20 mouse cellular contexts compared by ENCODE assay signal in the genomic region with DNA sequence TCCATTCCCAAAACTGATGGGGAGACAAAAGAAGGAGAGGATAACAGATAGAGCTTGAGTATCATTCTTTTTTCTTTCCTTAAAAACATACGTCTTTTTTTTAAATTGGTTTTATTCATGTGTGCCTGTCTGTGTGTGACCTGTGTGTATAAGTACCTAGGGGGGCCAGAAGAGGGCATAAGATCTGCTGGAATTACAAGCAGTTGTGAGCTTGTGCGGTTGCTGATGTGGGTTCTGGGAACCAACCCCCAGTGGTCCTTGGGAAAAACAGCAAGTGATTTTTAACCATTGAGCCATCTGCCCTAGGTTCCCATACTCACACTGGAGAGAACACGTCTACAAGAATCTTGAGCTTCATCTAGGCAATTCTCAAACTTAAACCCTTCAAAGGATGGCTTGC. TPM values are rescaled to one million over a fixed set of nuclear protein-coding genes. Genes with fewer than 3 reads are reported as not detected.
DNase-seq lines count a peak whose midpoint lies in the region; ATAC-seq and TF ChIP-seq lines count a peak whose summit lies in the region.
"Had no signal": no experiment of that assay in that cellular context is flagged by ENCODE, and none has a peak within 500 bp of the region (broad histone marks: within the 10 kb centered on the region; RNA-seq: fewer than 3 reads in every experiment).

No protein-coding gene starts in this region.

- peak overlapping the region; percentile 23; the same call in 1 of the 2 replicates for H3K27ac ChIP-seq in hindbrain, embryonic 13.5 days
- H3K27ac ChIP-seq in hindbrain, embryonic 16.5 days (ENCODE audit: low read depth, low read length): no peak overlapping the region
- no peak overlapping the region for H3K27ac ChIP-seq in lung, postnatal 0 days (ENCODE audit: low read length)
- H3K27ac ChIP-seq in MEL (ENCODE audit: control insufficient read depth, low read depth, low read length): no peak overlapping the region
- H3K27ac ChIP-seq: macrophage; neural tube, embryonic 12.5 days had no signal

- WGBS in hindbrain, embryonic 13.5 days: 67% methylated on average over 3 of the region's 3 CpGs
- WGBS in hindbrain, embryonic 16.5 days: 70% methylated on average over 3 of the region's 3 CpGs
- 81% methylated on average over 3 of the region's 3 CpGs for WGBS in lung, postnatal 0 days

- H3K79me2 ChIP-seq in MEL (ENCODE audit: control insufficient read depth, insufficient read depth, low read length, poor library complexity): no peaks in the 10 kb centered on the region

- TF ChIP-seq CTCF in lung, postnatal 0 days (IDR thresholded peaks at IDR 0.05): peak; percentile 16
- peak in 1 of 3 experiments; percentile 21; a peak in 2 of 6 replicates for TF ChIP-seq CTCF in MEL (IDR thresholded peaks at IDR 0.05 in 2 of 3, conservative IDR thresholded peaks at IDR 0.05 in 1 of 3; ENCODE audit: control insufficient read depth in 1 of 3, insufficient read depth in 1 of 3, low read depth in 2 of 3, low read length in 3 of 3, poor library complexity in 1 of 3, severe bottlenecking in 1 of 3)

- no peaks in the 10 kb centered on the region for H3K27me3 ChIP-seq in hindbrain, embryonic 13.5 days
- H3K27me3 ChIP-seq in hindbrain, embryonic 16.5 days (replicated peaks; ENCODE audit: control insufficient read depth, insufficient read depth, low read length): no peaks in the 10 kb centered on the region
- H3K27me3 ChIP-seq in lung, postnatal 0 days (replicated peaks; ENCODE audit: insufficient read depth, low read length): no peaks in the 10 kb centered on the region
- H3K27me3 ChIP-seq in MEL (ENCODE audit: control insufficient read depth in 1 of 2, insufficient read depth in 2 of 2, low read length in 2 of 2): no peaks in the 10 kb centered on the region
- H3K27me3 ChIP-seq: neural tube, embryonic 12.5 days had no signal

- TF ChIP-seq POLR2A in MEL (IDR thresholded peaks at IDR 0.05; ENCODE audit: control insufficient read depth in 1 of 2, insufficient read depth in 1 of 2, low read depth in 1 of 2, low read length in 2 of 2, poor library complexity in 1 of 2): no peak

- no peak for TF ChIP-seq RAD21 in MEL (IDR thresholded peaks at IDR 0.05; ENCODE audit: low read depth, low read length)

- H3K9me3 ChIP-seq in hindbrain, embryonic 13.5 days: no peaks in the 10 kb centered on the region
- no peaks in the 10 kb centered on the region for H3K9me3 ChIP-seq in hindbrain, embryonic 16.5 days (ENCODE audit: control insufficient read depth, low read length)
- H3K9me3 ChIP-seq in lung, postnatal 0 days (ENCODE audit: low read length): no peaks in the 10 kb centered on the region
- no peaks in the 10 kb centered on the region for H3K9me3 ChIP-seq in MEL (replicated peaks; ENCODE audit: insufficient read depth, low read length)
- H3K9me3 ChIP-seq: forebrain, embryonic 10.5 days; neural tube, embryonic 12.5 days had no signal

- no peak overlapping the region for H3K4me2 ChIP-seq in hindbrain, embryonic 13.5 days
- no peak overlapping the region for H3K4me2 ChIP-seq in hindbrain, embryonic 16.5 days (ENCODE audit: low read length)
- no peak overlapping the region for H3K4me2 ChIP-seq in lung, postnatal 0 days (replicated peaks; ENCODE audit: low read depth, low read length)
- H3K4me2 ChIP-seq: midbrain, embryonic 11.5 days; neural tube, embryonic 12.5 days had no signal

- ATAC-seq in hindbrain, embryonic 13.5 days (ENCODE audit: low FRiP score): no peak
- no peak for ATAC-seq in hindbrain, embryonic 16.5 days
- no peak for ATAC-seq in lung, postnatal 0 days

- TF ChIP-seq EP300 in lung, postnatal 0 days (IDR thresholded peaks at IDR 0.05): no peak
- TF ChIP-seq EP300 in MEL (IDR thresholded peaks at IDR 0.05; ENCODE audit: low read depth in 1 of 2, low read length in 2 of 2): no peak

- H3K4me1 ChIP-seq in hindbrain, embryonic 13.5 days (replicated peaks): peaks cover 37% of the 10 kb centered on the region
- H3K4me1 ChIP-seq in hindbrain, embryonic 16.5 days (ENCODE audit: control insufficient read depth, insufficient read depth, low read depth, low read length): peaks cover 21% of the 10 kb centered on the region
- no peaks in the 10 kb centered on the region for H3K4me1 ChIP-seq in lung, postnatal 0 days (ENCODE audit: insufficient read depth, low read depth, low read length)
- peaks cover 0 to 11% of the 10 kb centered on the region in 2 experiments; a peak in 3 of 4 replicates for H3K4me1 ChIP-seq in MEL (ENCODE audit: control insufficient read depth in 1 of 2, insufficient read depth in 2 of 2, low read length in 2 of 2)

- no peak overlapping the region for H3K9ac ChIP-seq in hindbrain, embryonic 13.5 days
- H3K9ac ChIP-seq in hindbrain, embryonic 16.5 days (ENCODE audit: low read depth, low read length): no peak overlapping the region
- H3K9ac ChIP-seq in lung, postnatal 0 days (replicated peaks; ENCODE audit: low read depth): no peak overlapping the region
- no peak overlapping the region for H3K9ac ChIP-seq in MEL (ENCODE audit: control insufficient read depth, low read depth, low read length, poor library complexity, severe bottlenecking)
- H3K9ac ChIP-seq: neural tube, embryonic 12.5 days had no signal

- H3K36me3 ChIP-seq in hindbrain, embryonic 13.5 days: peaks cover 30% of the 10 kb centered on the region
- H3K36me3 ChIP-seq in hindbrain, embryonic 16.5 days (ENCODE audit: control insufficient read depth, insufficient read depth, low read length): no peaks in the 10 kb centered on the region
- H3K36me3 ChIP-seq in lung, postnatal 0 days (ENCODE audit: insufficient read depth, low read length): no peaks in the 10 kb centered on the region
- H3K36me3 ChIP-seq in MEL (ENCODE audit: control insufficient read depth in 1 of 2, insufficient read depth in 2 of 2, low read length in 2 of 2): peaks cover 0 to 5% of the 10 kb centered on the region in 2 experiments; a peak in 2 of 4 replicates

- no peak overlapping the region for H3K4me3 ChIP-seq in hindbrain, embryonic 13.5 days
- no peak overlapping the region for H3K4me3 ChIP-seq in hindbrain, embryonic 16.5 days (ENCODE audit: low read length)
- H3K4me3 ChIP-seq in lung, postnatal 0 days (ENCODE audit: low read depth, low read length): no peak overlapping the region
- H3K4me3 ChIP-seq in MEL (ENCODE audit: control insufficient read depth in 1 of 2, insufficient read depth in 1 of 2, low read depth in 2 of 2, low read length in 2 of 2): no peak overlapping the region
- H3K4me3 ChIP-seq: forebrain, embryonic 10.5 days; neural tube, embryonic 12.5 days had no signal

- DNase-seq in lung, postnatal 0 days (ENCODE audit: low spot score): no peak
- DNase-seq in lung, postnatal 4 days: no peak
- DNase-seq in MEL (ENCODE audit: low read depth, low spot score) (peak; percentile 23), adipocyte (ENCODE audit: low spot score) (no peak)
- DNase-seq in urinary bladder, adult 18-20 months (ENCODE audit: low spot score in 2 of 2): no peak
- DNase-seq: cerebellum, adult 2 months; cerebellum, postnatal 36 days; gastrocnemius, postnatal 10 days; heart, adult 11 months; heart, postnatal 36 days; kidney, adult 2 months; kidney, postnatal 10 days; lung, adult 18-20 months; right cerebral cortex, postnatal 25 days had no signal

TF ChIP-seq in MEL, 35 proteins besides CTCF, POLR2A, EP300 and RAD21:
- TF ChIP-seq CHD1 (IDR thresholded peaks at IDR 0.05; ENCODE audit: low read depth, low read length): no peak
- no peak for TF ChIP-seq KAT2A (conservative IDR thresholded peaks at IDR 0.05; ENCODE audit: low read depth, low read length)
- TF ChIP-seq E2F4 (IDR thresholded peaks at IDR 0.05; ENCODE audit: borderline replicate concordance, low read depth, low read length): no peak
- TF ChIP-seq RCOR1 (IDR thresholded peaks at IDR 0.05; ENCODE audit: low read depth, low read length): no peak
- TF ChIP-seq JUND (IDR thresholded peaks at IDR 0.05; ENCODE audit: low read depth, low read length): no peak
- no peak for TF ChIP-seq MAZ (IDR thresholded peaks at IDR 0.05; ENCODE audit: low read depth, low read length)
- no peak for TF ChIP-seq ZKSCAN1 (IDR thresholded peaks at IDR 0.05; ENCODE audit: low read depth, low read length)
- TF ChIP-seq USF2 (IDR thresholded peaks at IDR 0.05; ENCODE audit: borderline replicate concordance in 1 of 2, insufficient read depth in 1 of 2, low read depth in 1 of 2, low read length in 2 of 2): no peak
- TF ChIP-seq MXI1 (IDR thresholded peaks at IDR 0.05; ENCODE audit: low read depth, low read length): no peak
- no peak for TF ChIP-seq UBTF (IDR thresholded peaks at IDR 0.05; ENCODE audit: borderline replicate concordance, insufficient read depth, low read depth, low read length)
- no peak for TF ChIP-seq BHLHE40 (IDR thresholded peaks at IDR 0.05; ENCODE audit: borderline replicate concordance, low read depth, low read length)
TF ChIP-seq in MEL: peak in this region for 0.

RNA-seq across cellular contexts. Expression of gene Cep164, which starts 31.2 kb away (rescaled TPM):
- 12.4 and 15.8 TPM in 2 replicates for polyA plus RNA-seq in hindbrain, embryonic 13.5 days (2015; fragmentation: Nextera tagmentation; extraction: Ambion mirVana)
- polyA plus RNA-seq in hindbrain, embryonic 16.5 days (2015; fragmentation: Nextera tagmentation; extraction: Ambion mirVana): 12.2 TPM in 2 replicates
- 16.5 and 19.4 TPM in 2 replicates for polyA plus RNA-seq in lung, postnatal 0 days (2015; fragmentation: Nextera tagmentation; extraction: Ambion mirVana)
- total RNA-seq in MEL (2012; rRNA removed): 7.8 and 7.9 TPM in 2 replicates
- 10 to 100 TPM in 1 of 2 experiments, not detected in 1; 14.2 TPM for polyA plus RNA-seq in MEL (2012; ENCODE audit: insufficient read depth in 1 of 2, insufficient read length in 2 of 2, low read depth in 1 of 2, low replicate concordance in 2 of 2, missing spikeins in 1 of 2)

RNA-seq across cellular contexts. Expression of gene Bace1, which starts 41.1 kb away (rescaled TPM):
- polyA plus RNA-seq in hindbrain, embryonic 13.5 days (2015; fragmentation: Nextera tagmentation; extraction: Ambion mirVana): 46.4 and 50.3 TPM in 2 replicates
- 42.9 and 52.0 TPM in 2 replicates for polyA plus RNA-seq in hindbrain, embryonic 16.5 days (2015; fragmentation: Nextera tagmentation; extraction: Ambion mirVana)
- polyA plus RNA-seq in lung, postnatal 0 days (2015; fragmentation: Nextera tagmentation; extraction: Ambion mirVana): 16.6 and 18.3 TPM in 2 replicates
- total RNA-seq in MEL (2012; rRNA removed): 0.27 and 0.33 TPM in 2 replicates
- polyA plus RNA-seq in MEL (2012; ENCODE audit: insufficient read depth in 1 of 2, insufficient read length in 2 of 2, low read depth in 1 of 2, low replicate concordance in 2 of 2, missing spikeins in 1 of 2): 1 to 10 TPM in 1 of 2 experiments, not detected in 1; 4.0 TPM
